Mouse (Mus musculus) MEL (cell line): ENCODE results near the gene Rbm33.

Experiments used
- BHLHE40 ChIP-seq: IDR thresholded peaks from 2 replicates; pipeline ENCODE4 v1.6.1; 2012; ENCODE audit warnings: low read depth, mild to moderate bottlenecking, inconsistent platforms, low read length, improper control_type of control experiment, borderline replicate concordance
- CTCF ChIP-seq, 3 experiments: IDR thresholded peaks in 2 of 3; conservative IDR thresholded peaks in 1 of 3; 2 replicates each; pipeline ENCODE4 v1.5.1; 2011 to 2012; ENCODE audit warnings: low read length in 3 of 3, low read depth in 2 of 3, mild to moderate bottlenecking in 2 of 3, improper control_type of control experiment in 1 of 3, inconsistent platforms in 1 of 3, mixed read lengths in 1 of 3, moderate library complexity in 1 of 3; ENCODE audit not compliant: control insufficient read depth in 1 of 3, insufficient read depth in 1 of 3, poor library complexity in 1 of 3, severe bottlenecking in 1 of 3
- ELF1 ChIP-seq: IDR thresholded peaks from 2 replicates; pipeline ENCODE4 v1.6.1; 2014; ENCODE audit warnings: low read depth, mild to moderate bottlenecking, inconsistent platforms, low read length, improper control_type of control experiment, moderate library complexity
- EP300 ChIP-seq, 2 experiments: IDR thresholded peaks; 2 replicates each; pipeline ENCODE4 v1.6.1; 2011; ENCODE audit warnings: improper control_type of control experiment in 2 of 2, low read length in 2 of 2, low read depth in 1 of 2, mild to moderate bottlenecking in 1 of 2
- HCFC1 ChIP-seq: IDR thresholded peaks from 2 replicates; pipeline ENCODE4 v1.6.1; 2012; ENCODE audit warnings: low read depth, mild to moderate bottlenecking, inconsistent platforms, low read length, improper control_type of control experiment, moderate library complexity
- KAT2A ChIP-seq: conservative IDR thresholded peaks from 2 replicates; pipeline ENCODE4 v1.6.1; 2012; ENCODE audit warnings: low read depth, low read length, improper control_type of control experiment, inconsistent platforms
- MAFK ChIP-seq: IDR thresholded peaks from 2 replicates; pipeline ENCODE4 v1.6.1; 2011; ENCODE audit warnings: low read depth, mild to moderate bottlenecking, low read length, improper control_type of control experiment, borderline replicate concordance
- MYC ChIP-seq: IDR thresholded peaks from 2 replicates; pipeline ENCODE4 v1.6.1; 2011; ENCODE audit warnings: low read depth, mild to moderate bottlenecking, low read length, improper control_type of control experiment, moderate library complexity
- POLR2A ChIP-seq, 2 experiments: IDR thresholded peaks; 2 replicates each; pipeline ENCODE4 v1.6.1; 2011 to 2012; ENCODE audit warnings: low read length in 2 of 2, mild to moderate bottlenecking in 2 of 2, control low read depth in 1 of 2, improper control_type of control experiment in 1 of 2, low read depth in 1 of 2, moderate library complexity in 1 of 2; ENCODE audit not compliant: control insufficient read depth in 1 of 2, insufficient read depth in 1 of 2, poor library complexity in 1 of 2
- POLR2AphosphoS5 ChIP-seq: IDR thresholded peaks from 2 replicates; pipeline ENCODE4 v1.6.1; 2012; ENCODE audit warnings: low read depth, borderline replicate concordance, mild to moderate bottlenecking, inconsistent platforms, low read length, moderate library complexity, mixed read lengths
- USF1 ChIP-seq: IDR thresholded peaks from 2 replicates; pipeline ENCODE4 v1.6.1; 2014; ENCODE audit warnings: low read depth, mild to moderate bottlenecking, inconsistent platforms, low read length, improper control_type of control experiment, moderate library complexity
- USF2 ChIP-seq, 2 experiments: IDR thresholded peaks; 2 replicates each; pipeline ENCODE4 v1.6.1; 2011 to 2012; ENCODE audit warnings: improper control_type of control experiment in 2 of 2, low read length in 2 of 2, borderline replicate concordance in 1 of 2, inconsistent platforms in 1 of 2, low read depth in 1 of 2, mild to moderate bottlenecking in 1 of 2; ENCODE audit not compliant: insufficient read depth in 1 of 2
- ZNF384 ChIP-seq: IDR thresholded peaks from 2 replicates; pipeline ENCODE4 v1.6.1; 2012; ENCODE audit warnings: low read depth, mild to moderate bottlenecking, inconsistent platforms, low read length, improper control_type of control experiment

GRCm38 (mm10) chr5:28333731-28334130 lies 16.8 kb downstream of the Rbm33 start:
- TF ChIP-seq CTCF (IDR thresholded peaks at IDR 0.05 in 2 of 3, conservative IDR thresholded peaks at IDR 0.05 in 1 of 3; ENCODE audit: control insufficient read depth in 1 of 3, insufficient read depth in 1 of 3, low read depth in 2 of 3, low read length in 3 of 3, poor library complexity in 1 of 3, severe bottlenecking in 1 of 3) (no peak), POLR2AphosphoS5 (no peak), ELF1 (no peak), EP300 (IDR thresholded peaks at IDR 0.05; ENCODE audit: low read depth in 1 of 2, low read length in 2 of 2) (no peak), USF2 (IDR thresholded peaks at IDR 0.05; ENCODE audit: borderline replicate concordance in 1 of 2, insufficient read depth in 1 of 2, low read depth in 1 of 2, low read length in 2 of 2) (no peak), KAT2A (no peak), MYC (no peak), MAFK (no peak), ZNF384 (no peak), BHLHE40 (no peak), POLR2A (IDR thresholded peaks at IDR 0.05; ENCODE audit: control insufficient read depth in 1 of 2, insufficient read depth in 1 of 2, low read depth in 1 of 2, low read length in 2 of 2, poor library complexity in 1 of 2) (no peak), USF1 (no peak), HCFC1 (no peak)
